Mouse (Mus musculus): ENCODE data around the gene Stum. TPM values are rescaled to one million over a fixed set of nuclear protein-coding genes. Genes with fewer than 3 reads are reported as not detected.

Gene Stum
- polyA plus RNA-seq, 1 experiment from 2014 or later: 15.6 TPM

GRCm38 (mm10) chr1:180405576-180406335, 77.5 kb downstream of the Stum start:
- 83% methylated on average over 9 of the region's 9 CpGs for WGBS
- H3K27ac ChIP-seq: 0 out of 2 replicates have a peak overlapping the region, but pooled peaks have one; percentile 36
- H3K9me3 ChIP-seq (ENCODE audit: control insufficient read depth, low read length): no peaks in the 10 kb centered on the region
- ATAC-seq (ENCODE audit: low FRiP score): no peak
- no peaks in the 10 kb centered on the region; the same call in 1 of the 2 replicates for H3K4me1 ChIP-seq (replicated peaks; ENCODE audit: control insufficient read depth, insufficient read depth, low read length)
- H3K36me3 ChIP-seq (replicated peaks; ENCODE audit: control insufficient read depth, insufficient read depth): no peaks in the 10 kb centered on the region
- no peak overlapping the region for H3K4me3 ChIP-seq (replicated peaks; ENCODE audit: low read length)
- H3K4me2 ChIP-seq (replicated peaks): no peak overlapping the region
- H3K27me3 ChIP-seq (ENCODE audit: control insufficient read depth, insufficient read depth, low read length): no peaks in the 10 kb centered on the region
- H3K9ac ChIP-seq: no peak overlapping the region
- DNase-seq (ENCODE audit: low spot score): no peak

- no peaks in the 10 kb centered on the region for H3K9me3 ChIP-seq (ENCODE audit: control insufficient read depth, low read length)
- no peaks in the 10 kb centered on the region for H3K27me3 ChIP-seq (ENCODE audit: control insufficient read depth, insufficient read depth, low read length)
- WGBS: 96% methylated on average over 3 of the region's 3 CpGs
- H3K9ac ChIP-seq: no peak overlapping the region
- H3K27ac ChIP-seq: peak overlapping the region; percentile 39; the same call in 1 of the 2 replicates
- no peak overlapping the region for H3K4me2 ChIP-seq (replicated peaks)
- no peak for ATAC-seq (ENCODE audit: low FRiP score)
- DNase-seq (ENCODE audit: low spot score): no peak
- H3K36me3 ChIP-seq (replicated peaks; ENCODE audit: control insufficient read depth, insufficient read depth): no peaks in the 10 kb centered on the region
- H3K4me3 ChIP-seq (replicated peaks; ENCODE audit: low read length): no peak overlapping the region
- H3K4me1 ChIP-seq (replicated peaks; ENCODE audit: control insufficient read depth, insufficient read depth, low read length): no peaks in the 10 kb centered on the region; the same call in 1 of the 2 replicates
Observed at GRCm38 (mm10) chr1:180404706-180405105, 78.6 kb downstream of the Stum start.

GRCm38 (mm10) chr1:180403694-180404606, 79.4 kb downstream of the Stum start:
- no peak for DNase-seq (ENCODE audit: low spot score)
- H3K4me2 ChIP-seq (replicated peaks): no peak overlapping the region
- WGBS: 71% methylated on average over 32 of the region's 32 CpGs
- peak overlapping the region; percentile 52 for H3K27ac ChIP-seq
- H3K4me1 ChIP-seq (replicated peaks; ENCODE audit: control insufficient read depth, insufficient read depth, low read length): no peaks in the 10 kb centered on the region; the same call in 1 of the 2 replicates
- no peaks in the 10 kb centered on the region for H3K9me3 ChIP-seq (ENCODE audit: control insufficient read depth, low read length)
- H3K4me3 ChIP-seq (replicated peaks; ENCODE audit: low read length): no peak overlapping the region
- no peaks in the 10 kb centered on the region for H3K27me3 ChIP-seq (ENCODE audit: control insufficient read depth, insufficient read depth, low read length)
- no peak overlapping the region for H3K9ac ChIP-seq
- H3K36me3 ChIP-seq (replicated peaks; ENCODE audit: control insufficient read depth, insufficient read depth): no peaks in the 10 kb centered on the region
- ATAC-seq (ENCODE audit: low FRiP score): no peak

- Histone ChIP-seq H3K9ac (no peak overlapping the region), H3K9me3 (ENCODE audit: control insufficient read depth, low read length) (no peaks in the 10 kb centered on the region), H3K27me3 (ENCODE audit: control insufficient read depth, insufficient read depth, low read length) (no peaks in the 10 kb centered on the region), H3K4me2 (replicated peaks) (no peak overlapping the region), H3K36me3 (replicated peaks; ENCODE audit: control insufficient read depth, insufficient read depth) (no peaks in the 10 kb centered on the region), H3K27ac (peak overlapping the region; percentile 52), H3K4me3 (replicated peaks; ENCODE audit: low read length) (no peak overlapping the region), H3K4me1 (replicated peaks; ENCODE audit: control insufficient read depth, insufficient read depth, low read length) (no peaks in the 10 kb centered on the region; the same call in 1 of the 2 replicates)
- WGBS: 92% methylated on average over 8 of the region's 8 CpGs
- DNase-seq (ENCODE audit: low spot score): no peak
- no peak for ATAC-seq (ENCODE audit: low FRiP score)
Observed at GRCm38 (mm10) chr1:180403357-180403693, 80.0 kb downstream of the Stum start.

- 86% methylated on average over 11 of the region's 11 CpGs for WGBS
- no peaks in the 10 kb centered on the region; the same call in 1 of the 2 replicates for H3K4me1 ChIP-seq (replicated peaks; ENCODE audit: control insufficient read depth, insufficient read depth, low read length)
- H3K9ac ChIP-seq: no peak overlapping the region
- no peaks in the 10 kb centered on the region for H3K9me3 ChIP-seq (ENCODE audit: control insufficient read depth, low read length)
- no peak overlapping the region for H3K27ac ChIP-seq
- H3K4me3 ChIP-seq (replicated peaks; ENCODE audit: low read length): no peak overlapping the region
- no peaks in the 10 kb centered on the region for H3K27me3 ChIP-seq (ENCODE audit: control insufficient read depth, insufficient read depth, low read length)
- ATAC-seq (ENCODE audit: low FRiP score) (no peak), DNase-seq (ENCODE audit: low spot score) (no peak)
- H3K36me3 ChIP-seq (replicated peaks; ENCODE audit: control insufficient read depth, insufficient read depth): no peaks in the 10 kb centered on the region
- H3K4me2 ChIP-seq (replicated peaks): no peak overlapping the region
Observed at GRCm38 (mm10) chr1:180402481-180403081, 80.7 kb downstream of the Stum start.

GRCm38 (mm10) chr1:180401725-180402124, 81.6 kb downstream of the Stum start:
- Histone ChIP-seq H3K4me1 (replicated peaks; ENCODE audit: control insufficient read depth, insufficient read depth, low read length) (no peaks in the 10 kb centered on the region; the same call in 1 of the 2 replicates), H3K9me3 (ENCODE audit: control insufficient read depth, low read length) (no peaks in the 10 kb centered on the region), H3K27me3 (ENCODE audit: control insufficient read depth, insufficient read depth, low read length) (no peaks in the 10 kb centered on the region), H3K4me2 (replicated peaks) (no peak overlapping the region), H3K9ac (no peak overlapping the region), H3K27ac (no peak overlapping the region), H3K4me3 (replicated peaks; ENCODE audit: low read length) (no peak overlapping the region), H3K36me3 (replicated peaks; ENCODE audit: control insufficient read depth, insufficient read depth) (no peaks in the 10 kb centered on the region)
- ATAC-seq (ENCODE audit: low FRiP score) (no peak), DNase-seq (ENCODE audit: low spot score) (no peak)
- 82% methylated on average over 6 of the region's 6 CpGs for WGBS

GRCm38 (mm10) chr1:180400691-180401455, 82.4 kb downstream of the Stum start:
- DNase-seq (ENCODE audit: low spot score): no peak
- Histone ChIP-seq H3K4me1 (replicated peaks; ENCODE audit: control insufficient read depth, insufficient read depth, low read length) (no peaks in the 10 kb centered on the region), H3K36me3 (replicated peaks; ENCODE audit: control insufficient read depth, insufficient read depth) (no peaks in the 10 kb centered on the region), H3K4me3 (replicated peaks; ENCODE audit: low read length) (no peak overlapping the region), H3K9ac (no peak overlapping the region), H3K27ac (no peak overlapping the region), H3K27me3 (ENCODE audit: control insufficient read depth, insufficient read depth, low read length) (no peaks in the 10 kb centered on the region), H3K9me3 (ENCODE audit: control insufficient read depth, low read length) (no peaks in the 10 kb centered on the region), H3K4me2 (replicated peaks) (no peak overlapping the region)
- ATAC-seq (ENCODE audit: low FRiP score): no peak
- 80% methylated on average over 4 of the region's 4 CpGs for WGBS

GRCm38 (mm10) chr1:180398446-180398845, 84.9 kb downstream of the Stum start:
- Histone ChIP-seq H3K4me1 (replicated peaks; ENCODE audit: control insufficient read depth, insufficient read depth, low read length) (no peaks in the 10 kb centered on the region), H3K9ac (no peak overlapping the region), H3K27ac (no peak overlapping the region), H3K4me3 (replicated peaks; ENCODE audit: low read length) (no peak overlapping the region), H3K4me2 (replicated peaks) (no peak overlapping the region), H3K27me3 (ENCODE audit: control insufficient read depth, insufficient read depth, low read length) (no peaks in the 10 kb centered on the region), H3K9me3 (ENCODE audit: control insufficient read depth, low read length) (no peaks in the 10 kb centered on the region), H3K36me3 (replicated peaks; ENCODE audit: control insufficient read depth, insufficient read depth) (no peaks in the 10 kb centered on the region)
- no peak for DNase-seq (ENCODE audit: low spot score)
- ATAC-seq (ENCODE audit: low FRiP score): no peak
- 85% methylated on average over 3 of the region's 3 CpGs for WGBS
